Mouse (Mus musculus) embryo, embryonic 11 days (tissue): ENCODE data around the gene Gm5849.
"Not testable (repeated sequence)": the region's sequence is repeated elsewhere in the genome, so short reads cannot be mapped to it uniquely, and the experiment has no call there.

ENCODE experiments used
- DNase-seq: peaks from one replicate; pipeline ENCODE4 v3.0.0-alpha.2; 2015

Gene Gm5849

GRCm38 (mm10) chr3:90777776-90778175 is at the start of gene Gm5849:
Gene Gm5849, minus strand, starts transcription at chr3:90777876.
- not testable (repeated sequence) for DNase-seq

- no peak for DNase-seq
These were observed 28.0 kb downstream of the Gm5849 start for GRCm38 (mm10) chr3:90749658-90750057.

GRCm38 (mm10) chr3:90726606-90727005 is 51.1 kb downstream of the Gm5849 start, which contains the start of gene Pglyrp4:
Gene Pglyrp4, plus strand, starts transcription at chr3:90726906.
- no peak for DNase-seq
